Mouse (Mus musculus) ES-Bruce4 (cell line): ENCODE measurements around the gene Cdipt. TPM values are rescaled to one million over a fixed set of nuclear protein-coding genes. Genes with fewer than 3 reads are reported as not detected.

Experiments
- H3K27ac ChIP-seq: 2 replicates; pipeline ENCODE4 v1.5.1; 2012; ENCODE audit warnings: low read length, inconsistent platforms; ENCODE audit not compliant: insufficient read depth
- H3K27me3 ChIP-seq: 2 replicates; pipeline ENCODE4 v1.6.1; 2012; ENCODE audit warnings: mild to moderate bottlenecking, low read length, inconsistent platforms; ENCODE audit not compliant: control insufficient read depth, poor library complexity, insufficient read depth, severe bottlenecking
- H3K36me3 ChIP-seq: 2 replicates; pipeline ENCODE4 v1.6.1; 2012; ENCODE audit warnings: inconsistent platforms, mild to moderate bottlenecking, low read length, moderate library complexity; ENCODE audit not compliant: control insufficient read depth, poor library complexity, insufficient read depth, severe bottlenecking
- H3K4me1 ChIP-seq: one replicate; pipeline ENCODE4 v1.8.1; 2011; ENCODE audit warnings: low read length; ENCODE audit not compliant: control insufficient read depth, insufficient read depth
- H3K4me3 ChIP-seq: 2 replicates; pipeline ENCODE4 v1.5.1; 2011; ENCODE audit warnings: low read depth, mild to moderate bottlenecking, low read length
- H3K9ac ChIP-seq: 2 replicates; pipeline ENCODE4 v1.6.1; 2012; ENCODE audit warnings: low read depth, mild to moderate bottlenecking, inconsistent platforms; ENCODE audit not compliant: poor library complexity, severe bottlenecking
- H3K9me3 ChIP-seq: replicated peaks from 2 replicates; pipeline ENCODE4 v1.6.1; 2012; ENCODE audit warnings: mild to moderate bottlenecking, low read length, inconsistent platforms; ENCODE audit not compliant: control insufficient read depth, poor library complexity, insufficient read depth, severe bottlenecking
- CTCF ChIP-seq: IDR thresholded peaks from one replicate; pipeline ENCODE4 v1.8.1; 2011; ENCODE audit warnings: low read depth, low read length
- EP300 ChIP-seq: IDR thresholded peaks from 2 replicates; pipeline ENCODE4 v1.6.1; 2011; ENCODE audit warnings: low read depth, low read length; ENCODE audit not compliant: insufficient read depth
- POLR2A ChIP-seq: IDR thresholded peaks from one replicate; pipeline ENCODE4 v1.8.1; 2011; ENCODE audit warnings: low read length; ENCODE audit not compliant: insufficient read depth
- polyA plus RNA-seq: library from polyadenylated mRNA; stranded (reverse); fragments of >200 nt; gene quantifications from 2 replicates; pipeline ENCODE4 v1.2.4, GENCODE M21; 2011; ENCODE audit warnings: low read depth; ENCODE audit not compliant: missing spikeins, insufficient read depth, insufficient read length

The Cdipt gene
- polyA plus RNA-seq, 1 experiment, result 42.8 TPM

- TF ChIP-seq POLR2A (no peak), EP300 (no peak)
- Histone ChIP-seq H3K27ac (no peak overlapping the region), H3K27me3 (no peaks in the 10 kb centered on the region), H3K9ac (no peak overlapping the region; the same call in 1 of the 2 replicates), H3K9me3 (no peaks in the 10 kb centered on the region), H3K4me1 (no peaks in the 10 kb centered on the region), H3K4me3 (no peak overlapping the region), H3K36me3 (peaks cover 29% of the 10 kb centered on the region)
Observed at GRCm38 (mm10) chr7:127020031-127020430, 44.3 kb downstream of the Cdipt start.

DNA sequence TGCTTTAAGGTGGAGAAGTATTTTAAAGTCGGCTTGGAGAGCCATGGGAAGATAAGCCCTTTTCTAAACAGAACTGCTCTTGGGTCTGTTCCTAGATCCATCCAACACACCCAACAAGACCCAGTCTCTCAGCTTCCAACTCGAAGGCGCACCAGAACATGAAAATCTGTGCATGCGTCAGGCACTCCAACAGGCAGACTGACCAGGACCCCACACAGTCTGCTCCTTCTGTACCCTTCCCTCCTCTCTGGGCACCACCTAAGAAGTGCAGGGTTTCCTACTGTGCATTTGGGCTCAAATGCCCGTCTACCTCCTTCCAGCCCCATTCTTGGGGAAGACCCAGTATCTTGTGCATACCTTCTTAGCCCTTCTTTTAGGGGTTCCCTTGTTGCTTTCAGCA lies 44.8 kb downstream of the Cdipt start:
- TF ChIP-seq CTCF, result no peak
- TF ChIP-seq EP300, result no peak
- no peak for TF ChIP-seq POLR2A
- Histone ChIP-seq H3K9me3 (no peaks in the 10 kb centered on the region), H3K27me3 (no peaks in the 10 kb centered on the region), H3K4me1 (no peaks in the 10 kb centered on the region), H3K27ac (no peak overlapping the region), H3K9ac (peak overlapping the region; percentile 57), H3K4me3 (peak overlapping the region; percentile 64), H3K36me3 (peaks cover 26% of the 10 kb centered on the region)

DNA sequence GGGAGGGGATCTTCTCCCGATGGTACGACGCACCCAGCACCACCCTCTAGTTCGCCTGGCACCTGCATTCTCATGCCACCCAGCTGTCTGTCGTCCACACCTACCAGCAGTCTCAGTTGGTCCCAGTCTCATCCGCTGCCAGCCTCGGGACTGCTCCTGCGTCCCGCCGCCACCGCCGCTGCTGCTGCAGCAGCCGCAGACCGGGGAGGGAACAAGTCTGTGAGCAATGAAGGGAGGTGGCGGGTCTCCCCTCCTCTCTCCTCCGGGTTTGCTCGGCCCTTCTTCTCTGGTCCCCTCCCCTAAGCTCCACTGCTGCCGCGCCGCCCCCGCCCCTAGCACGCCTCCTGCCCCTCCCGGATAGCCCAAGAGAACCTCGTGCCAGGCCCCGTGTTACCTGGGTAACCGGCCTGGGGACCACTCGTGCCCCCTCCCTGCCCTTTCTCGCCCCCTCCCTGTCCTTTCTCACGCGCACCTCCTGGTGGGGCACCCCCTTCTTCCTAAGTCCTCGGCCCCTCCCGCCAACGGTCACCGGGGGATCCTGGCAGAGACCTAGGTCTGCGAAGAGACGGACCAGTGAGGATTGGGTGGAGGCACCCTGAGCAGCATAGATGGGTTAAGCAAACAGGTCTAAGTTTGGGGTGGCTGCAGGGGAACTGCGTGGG lies 45.3 kb downstream of the Cdipt start, which contains the start of the genes Gm42742 and Prrt2:
Gene Gm42742, minus strand, starts transcription at position 197 of the 662 bp plus-strand sequence.
Gene Prrt2, minus strand, starts transcription at position 311 of the 662 bp plus-strand sequence.
- H3K27ac ChIP-seq, result peak within 1 kb of the TSS; percentile 6
- H3K36me3 ChIP-seq, result peaks cover 24% of the 10 kb centered on the region
- no peak for TF ChIP-seq CTCF
- no peak for TF ChIP-seq POLR2A
- no peak for TF ChIP-seq EP300
- no peaks in the 10 kb centered on the region for H3K27me3 ChIP-seq
- peak within 1 kb of the TSS; percentile 64 for H3K4me3 ChIP-seq
- no peaks in the 10 kb centered on the region for H3K9me3 ChIP-seq
- peak within 1 kb of the TSS; percentile 57 for H3K9ac ChIP-seq
- H3K4me1 ChIP-seq, result no peaks in the 10 kb centered on the region

GRCm38 (mm10) chr7:127021563-127022527 lies 46.1 kb downstream of the Cdipt start:
- no peaks in the 10 kb centered on the region for H3K4me1 ChIP-seq
- peak overlapping the region; percentile 57 for H3K9ac ChIP-seq
- peak overlapping the region; percentile 37 for H3K27ac ChIP-seq
- H3K9me3 ChIP-seq, result no peaks in the 10 kb centered on the region
- peak overlapping the region; percentile 64 for H3K4me3 ChIP-seq
- peaks cover 24% of the 10 kb centered on the region for H3K36me3 ChIP-seq
- no peaks in the 10 kb centered on the region for H3K27me3 ChIP-seq
- TF ChIP-seq CTCF (no peak), EP300 (no peak), POLR2A (no peak)

DNA sequence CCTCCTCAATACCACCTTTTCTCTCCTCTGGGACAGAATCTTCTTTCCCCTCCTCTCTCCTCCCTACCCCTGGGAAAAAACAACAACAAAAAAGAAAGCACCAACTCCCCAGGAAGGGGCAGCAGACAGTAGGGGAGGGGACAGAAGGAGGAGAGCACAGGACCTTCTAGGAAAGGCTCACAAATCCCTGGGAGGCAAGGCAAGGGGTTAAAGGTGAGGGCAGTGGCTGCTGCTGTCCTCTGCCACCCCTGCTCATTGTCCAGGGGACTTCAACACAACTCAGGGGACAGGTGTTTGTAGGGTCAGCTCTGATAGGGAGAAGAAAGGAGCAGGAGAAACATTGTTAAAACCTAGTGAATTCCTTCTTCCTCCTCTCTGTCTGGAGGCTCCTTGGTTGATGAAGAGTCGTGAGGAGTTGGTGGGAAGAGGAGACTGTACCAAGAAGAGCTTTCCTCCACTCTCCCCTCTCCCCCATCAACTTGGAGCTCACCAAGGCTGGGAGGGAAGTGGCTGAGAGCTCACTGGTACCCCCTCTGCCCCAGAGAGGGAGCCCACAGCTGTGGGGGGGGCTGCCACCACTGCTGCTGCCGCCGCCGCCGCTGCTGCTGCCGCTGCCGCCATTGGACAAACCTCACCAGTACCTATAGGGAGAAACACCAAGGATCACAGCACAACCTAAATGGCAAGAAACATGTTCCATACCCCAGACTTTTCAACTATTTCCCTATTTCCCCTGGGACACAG lies 47.0 kb downstream of the Cdipt start:
- TF ChIP-seq CTCF (no peak), POLR2A (no peak), EP300 (no peak)
- peak overlapping the region; percentile 73 for H3K4me3 ChIP-seq

More for the DNA sequence above, 47.0 kb downstream of the Cdipt start:
- Histone ChIP-seq H3K27ac (peak overlapping the region; percentile 37), H3K27me3 (no peaks in the 10 kb centered on the region), H3K4me1 (no peaks in the 10 kb centered on the region), H3K9me3 (no peaks in the 10 kb centered on the region), H3K36me3 (peaks cover 24% of the 10 kb centered on the region), H3K9ac (peak overlapping the region; percentile 92)
